Mouse (Mus musculus): ENCODE data around the gene Lce6a. TPM values are rescaled to one million over a fixed set of nuclear protein-coding genes. Genes with fewer than 3 reads are reported as not detected.

The Lce6a gene
- polyA plus RNA-seq, 1 experiment from 2014 or later = not detected

DNA sequence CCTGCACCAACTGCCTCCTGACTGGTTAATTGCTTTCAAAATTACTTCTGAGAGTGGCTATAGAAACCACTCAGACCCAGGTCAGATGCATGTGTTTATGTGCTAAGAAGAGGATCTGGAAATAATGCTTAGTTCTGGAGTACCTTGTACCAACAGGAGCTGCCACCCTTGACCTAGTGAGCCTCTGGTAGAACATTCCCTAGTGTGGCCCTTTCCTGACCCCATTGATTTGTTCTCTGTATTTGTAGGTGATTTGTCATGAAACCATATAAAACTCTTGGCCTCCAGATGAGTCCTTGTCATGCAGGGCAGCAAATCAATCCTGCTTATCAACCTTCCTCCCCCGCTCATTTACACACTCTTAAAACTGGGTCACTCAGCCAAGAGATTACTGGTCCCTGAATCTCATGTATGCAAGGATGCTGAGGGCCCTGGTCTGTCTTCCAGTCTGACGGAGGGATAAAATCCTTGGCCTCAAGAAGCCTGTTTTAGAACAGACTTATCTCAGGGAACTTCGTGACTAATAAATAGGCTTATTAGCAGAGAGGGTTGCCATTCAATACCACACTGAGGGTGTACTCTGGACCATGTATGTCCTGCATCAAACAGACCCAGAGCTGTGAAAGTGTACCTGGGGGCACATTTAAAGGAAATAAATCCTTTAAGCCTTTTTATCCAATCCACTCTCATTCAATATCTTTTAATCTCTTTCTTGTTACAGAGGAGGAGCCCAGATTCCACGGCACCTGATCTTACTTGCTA, 42.6 kb downstream of the Lce6a start:
- DNase-seq (ENCODE audit: low spot score) (no peak), ATAC-seq (ENCODE audit: low read depth) (no peak)
- H3K4me1 ChIP-seq (ENCODE audit: control insufficient read depth, insufficient read depth, low read length) = no peaks in the 10 kb centered on the region
- no peak overlapping the region for H3K27ac ChIP-seq (replicated peaks; ENCODE audit: low read depth, low read length)
- H3K36me3 ChIP-seq (ENCODE audit: control insufficient read depth, insufficient read depth, low read length) = no peaks in the 10 kb centered on the region
- H3K4me3 ChIP-seq (ENCODE audit: low read depth, low read length) = no peak overlapping the region
- no peaks in the 10 kb centered on the region for H3K9me3 ChIP-seq (ENCODE audit: control insufficient read depth, low read length)
- WGBS = 79% methylated on average over 4 of the region's 4 CpGs
- no peak overlapping the region for H3K4me2 ChIP-seq (ENCODE audit: low read depth, low read length)
- no peak overlapping the region for H3K9ac ChIP-seq (ENCODE audit: low read depth, low read length)
- no peaks in the 10 kb centered on the region for H3K27me3 ChIP-seq (replicated peaks; ENCODE audit: control insufficient read depth, insufficient read depth, low read length)

DNA sequence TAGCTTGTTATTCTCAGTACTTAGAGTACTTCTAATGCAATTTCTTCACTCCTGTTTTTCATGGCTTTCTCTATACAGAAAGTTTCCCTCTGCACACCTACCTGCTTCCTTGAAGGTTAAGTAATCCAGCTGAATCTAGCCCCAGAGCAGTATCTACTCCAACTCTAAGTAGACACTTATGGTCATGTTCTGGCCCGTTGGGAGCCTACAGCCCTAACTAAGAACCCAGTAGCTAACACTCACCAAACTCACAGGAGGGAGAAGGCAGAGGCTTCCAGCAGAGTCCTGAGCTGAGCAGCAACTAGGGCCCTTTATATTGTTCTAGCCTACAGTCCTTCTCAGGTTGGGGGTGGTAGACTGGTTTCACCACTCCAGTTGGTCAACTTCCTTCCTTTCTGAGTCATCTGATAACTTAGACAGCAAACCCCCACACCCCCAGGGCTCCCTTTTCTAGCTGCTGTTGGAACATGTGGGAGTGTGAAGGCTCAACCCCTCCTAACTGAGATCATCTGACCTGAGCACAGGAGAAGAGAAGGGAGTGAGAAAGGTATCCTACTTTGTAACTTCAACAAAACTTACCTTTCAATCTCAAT, 47.9 kb downstream of the Lce6a start, which contains the start of gene Ivl:
TSS of gene Ivl (minus strand) at position 287 of the 593 bp plus-strand sequence.
- Histone ChIP-seq H3K4me2 (ENCODE audit: low read depth, low read length) (no peak within 1 kb of the TSS), H3K27ac (replicated peaks; ENCODE audit: low read depth, low read length) (no peak within 1 kb of the TSS), H3K4me3 (ENCODE audit: low read depth, low read length) (no peak within 1 kb of the TSS), H3K4me1 (ENCODE audit: control insufficient read depth, insufficient read depth, low read length) (no peaks in the 10 kb centered on the region), H3K9ac (ENCODE audit: low read depth, low read length) (no peak within 1 kb of the TSS), H3K27me3 (replicated peaks; ENCODE audit: control insufficient read depth, insufficient read depth, low read length) (no peaks in the 10 kb centered on the region), H3K36me3 (ENCODE audit: control insufficient read depth, insufficient read depth, low read length) (no peaks in the 10 kb centered on the region), H3K9me3 (ENCODE audit: control insufficient read depth, low read length) (no peaks in the 10 kb centered on the region)
- WGBS = 75% methylated on average over 1 of the region's 1 CpGs
- ATAC-seq (ENCODE audit: low read depth) (no peak), DNase-seq (ENCODE audit: low spot score) (no peak)

DNA sequence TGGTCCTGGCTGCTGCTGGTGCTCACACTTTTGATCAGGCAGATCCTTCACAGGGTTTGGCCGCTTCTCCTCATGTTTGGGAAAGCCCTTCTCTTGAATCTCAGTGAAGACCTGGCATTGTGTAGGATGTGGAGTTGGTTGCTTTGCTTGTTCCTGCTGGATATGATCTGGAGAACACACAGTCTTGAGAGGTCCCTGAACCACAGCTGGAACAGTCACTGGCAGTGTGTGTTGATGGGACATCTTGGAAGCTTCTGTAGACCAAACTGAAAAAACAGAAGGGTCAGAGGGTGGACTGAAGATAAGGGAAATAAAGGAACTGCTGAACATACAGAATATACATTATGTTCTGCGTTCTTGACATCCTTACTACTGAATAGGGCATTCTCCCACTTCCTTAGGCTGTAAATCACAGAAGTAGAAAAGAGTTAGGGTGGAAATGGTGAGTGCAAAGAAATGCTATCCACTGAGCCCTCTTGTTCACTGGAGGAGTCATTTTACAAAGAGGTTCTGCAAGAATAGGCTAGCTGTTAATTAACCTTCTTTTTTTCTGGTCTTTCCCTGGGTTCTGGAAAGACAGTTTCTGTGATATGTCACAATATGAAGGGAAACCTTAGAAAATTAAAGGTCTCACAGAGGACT, 48.8 kb downstream of the Lce6a start:
- H3K9me3 ChIP-seq (ENCODE audit: control insufficient read depth, low read length) = no peaks in the 10 kb centered on the region
- H3K4me2 ChIP-seq (ENCODE audit: low read depth, low read length) = no peak overlapping the region
- H3K27me3 ChIP-seq (replicated peaks; ENCODE audit: control insufficient read depth, insufficient read depth, low read length) = no peaks in the 10 kb centered on the region
- DNase-seq (ENCODE audit: low spot score) (no peak), ATAC-seq (ENCODE audit: low read depth) (no peak)
- H3K27ac ChIP-seq (replicated peaks; ENCODE audit: low read depth, low read length) = no peak overlapping the region
- no peaks in the 10 kb centered on the region for H3K36me3 ChIP-seq (ENCODE audit: control insufficient read depth, insufficient read depth, low read length)
- H3K4me3 ChIP-seq (ENCODE audit: low read depth, low read length) = no peak overlapping the region
- 65% methylated on average over 2 of the region's 2 CpGs for WGBS
- no peak overlapping the region for H3K9ac ChIP-seq (ENCODE audit: low read depth, low read length)
- H3K4me1 ChIP-seq (ENCODE audit: control insufficient read depth, insufficient read depth, low read length) = no peaks in the 10 kb centered on the region

Other genes starting within 250 kb of the Lce6a start
- gene Sprr2h, start 236.0 kb downstream of the Lce6a start, polyA plus RNA-seq (2014; fragmentation: Nextera tagmentation; extraction: Ambion mirVana) = 0.38 TPM in 1 of 2 replicates, not detected in the other
- gene Sprr2i, start 213.7 kb downstream of the Lce6a start, polyA plus RNA-seq (2014; fragmentation: Nextera tagmentation; extraction: Ambion mirVana) = not detected in 2 replicates
- not detected in 2 replicates for gene Sprr2j-ps, start 203.6 kb downstream of the Lce6a start, polyA plus RNA-seq (2014; fragmentation: Nextera tagmentation; extraction: Ambion mirVana)
- gene Gm9774, start 192.2 kb downstream of the Lce6a start, polyA plus RNA-seq (2014; fragmentation: Nextera tagmentation; extraction: Ambion mirVana) = 6.1 and 6.2 TPM in 2 replicates
- 0.29 TPM in 1 of 2 replicates, not detected in the other for gene Sprr2k, start 189.1 kb downstream of the Lce6a start, polyA plus RNA-seq (2014; fragmentation: Nextera tagmentation; extraction: Ambion mirVana)
- 3.4 and 12.9 TPM in 2 replicates for gene Sprr1b, start 182.9 kb downstream of the Lce6a start, polyA plus RNA-seq (2014; fragmentation: Nextera tagmentation; extraction: Ambion mirVana)
- 0.45 and 4.9 TPM in 2 replicates for gene Sprr3, start 162.9 kb downstream of the Lce6a start, polyA plus RNA-seq (2014; fragmentation: Nextera tagmentation; extraction: Ambion mirVana)
- gene Sprr1a, start 135.8 kb downstream of the Lce6a start, polyA plus RNA-seq (2014; fragmentation: Nextera tagmentation; extraction: Ambion mirVana) = 28.3 and 67.4 TPM in 2 replicates
- not detected in 2 replicates for gene Sprr4, start 121.2 kb downstream of the Lce6a start, polyA plus RNA-seq (2014; fragmentation: Nextera tagmentation; extraction: Ambion mirVana)
- gene 2310046K23Rik, start 87.1 kb downstream of the Lce6a start, polyA plus RNA-seq (2014; fragmentation: Nextera tagmentation; extraction: Ambion mirVana) = 0.89 TPM in 1 of 2 replicates, not detected in the other
- 0.45 and 1.4 TPM in 2 replicates for gene Ivl, start 47.9 kb downstream of the Lce6a start, polyA plus RNA-seq (2014; fragmentation: Nextera tagmentation; extraction: Ambion mirVana)
- gene Smcp, start 32.7 kb downstream of the Lce6a start, polyA plus RNA-seq (2014; fragmentation: Nextera tagmentation; extraction: Ambion mirVana) = not detected in 2 replicates
- gene 2210017I01Rik, start 14.2 kb downstream of the Lce6a start, polyA plus RNA-seq (2014; fragmentation: Nextera tagmentation; extraction: Ambion mirVana) = not detected in 2 replicates
- gene Lce1a1, start 26.6 kb upstream of the Lce6a start, polyA plus RNA-seq (2014; fragmentation: Nextera tagmentation; extraction: Ambion mirVana) = not detected in 2 replicates
- gene Lce1b, start 35.3 kb upstream of the Lce6a start, polyA plus RNA-seq (2014; fragmentation: Nextera tagmentation; extraction: Ambion mirVana) = not detected in 2 replicates
- gene Lce1a2, start 48.7 kb upstream of the Lce6a start, polyA plus RNA-seq (2014; fragmentation: Nextera tagmentation; extraction: Ambion mirVana) = 0.42 TPM in 1 of 2 replicates, not detected in the other
- 0.42 TPM in 1 of 2 replicates, not detected in the other for gene Lce1c, start 57.6 kb upstream of the Lce6a start, polyA plus RNA-seq (2014; fragmentation: Nextera tagmentation; extraction: Ambion mirVana)
- gene Lce1d, start 65.5 kb upstream of the Lce6a start, polyA plus RNA-seq (2014; fragmentation: Nextera tagmentation; extraction: Ambion mirVana) = 0.26 and 0.33 TPM in 2 replicates
- not detected in 2 replicates for gene Lce1e, start 87.4 kb upstream of the Lce6a start, polyA plus RNA-seq (2014; fragmentation: Nextera tagmentation; extraction: Ambion mirVana)
- 0.33 TPM in 1 of 2 replicates, not detected in the other for gene Lce1f, start 98.7 kb upstream of the Lce6a start, polyA plus RNA-seq (2014; fragmentation: Nextera tagmentation; extraction: Ambion mirVana)
- gene Gm38119, start 117.4 kb upstream of the Lce6a start, polyA plus RNA-seq (2014; fragmentation: Nextera tagmentation; extraction: Ambion mirVana) = not detected in 2 replicates
- 0.25 TPM in 1 of 2 replicates, not detected in the other for gene Lce1g, start 130.7 kb upstream of the Lce6a start, polyA plus RNA-seq (2014; fragmentation: Nextera tagmentation; extraction: Ambion mirVana)
- gene Lce1h, start 143.4 kb upstream of the Lce6a start, polyA plus RNA-seq (2014; fragmentation: Nextera tagmentation; extraction: Ambion mirVana) = 0.25 TPM in 1 of 2 replicates, not detected in the other
- gene Lce1i, start 157.2 kb upstream of the Lce6a start, polyA plus RNA-seq (2014; fragmentation: Nextera tagmentation; extraction: Ambion mirVana) = 0.25 TPM in 1 of 2 replicates, not detected in the other
- gene Lce1j, start 168.9 kb upstream of the Lce6a start, polyA plus RNA-seq (2014; fragmentation: Nextera tagmentation; extraction: Ambion mirVana) = not detected in 2 replicates
- not detected in 2 replicates for gene Lce1k, start 186.2 kb upstream of the Lce6a start, polyA plus RNA-seq (2014; fragmentation: Nextera tagmentation; extraction: Ambion mirVana)
- gene Kprp, start 205.6 kb upstream of the Lce6a start, polyA plus RNA-seq (2014; fragmentation: Nextera tagmentation; extraction: Ambion mirVana) = 0.07 and 0.47 TPM in 2 replicates
- not detected in 2 replicates for gene Lce1l, start 229.6 kb upstream of the Lce6a start, polyA plus RNA-seq (2014; fragmentation: Nextera tagmentation; extraction: Ambion mirVana)
- not detected in 2 replicates for gene 2310050C09Rik, start 248.6 kb upstream of the Lce6a start, polyA plus RNA-seq (2014; fragmentation: Nextera tagmentation; extraction: Ambion mirVana)